Mouse (Mus musculus) cerebellum, postnatal 14 days (tissue): ENCODE data around the gene Ociad2.
A peak's percentile ranks its signal among the peaks of the same experiment; 100 is the strongest.

Experiments used
- DNase-seq, 2 experiments: peaks; one replicate each; pipeline ENCODE4 v3.0.0; 2021; ENCODE audit warnings: mixed read lengths in 2 of 2

The Ociad2 gene

DNA sequence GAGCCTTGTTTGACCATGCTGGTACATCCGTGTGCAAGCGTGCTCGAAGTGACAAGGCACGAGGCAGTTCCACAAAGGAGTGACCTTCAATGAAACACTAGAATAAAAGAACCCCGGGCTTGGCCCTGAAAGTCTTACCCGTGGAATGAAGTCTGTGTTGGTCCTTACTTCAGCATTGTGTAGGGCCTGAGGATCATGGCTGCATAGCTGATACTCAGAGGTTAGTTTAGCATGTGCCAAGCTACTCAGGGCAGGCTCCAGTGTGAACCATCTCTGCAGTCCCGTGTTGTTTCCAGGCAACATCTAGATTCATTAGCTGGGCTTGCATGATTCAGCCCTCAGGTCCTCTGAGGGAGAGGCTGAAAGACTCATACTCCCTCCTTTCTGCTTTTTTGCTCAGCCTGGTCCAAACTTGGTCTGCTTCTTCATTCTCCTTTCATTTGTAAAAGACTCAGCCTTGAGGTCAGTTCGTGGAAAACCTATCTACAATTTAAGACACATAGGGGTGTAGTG, at the start of gene Ociad2:
TSS of gene Ociad2 (minus strand) at position 306 of the 513 bp plus-strand sequence.
- no peak for DNase-seq

DNA sequence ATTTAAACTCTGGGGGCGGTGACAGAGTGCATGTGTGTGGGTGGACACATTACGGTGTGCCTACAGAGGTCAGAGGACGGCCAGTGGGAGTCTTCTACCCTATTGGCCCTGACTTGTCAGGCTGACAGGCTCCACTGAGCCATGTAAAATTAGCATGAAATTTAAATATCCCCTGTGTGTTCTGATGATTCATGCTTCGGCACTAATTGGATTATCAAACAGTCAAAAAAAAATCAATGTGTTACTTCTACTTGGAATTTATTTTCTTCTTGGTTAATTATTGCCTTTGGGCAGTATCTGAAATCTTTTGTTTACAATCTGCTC, 42.8 kb upstream of the Ociad2 start:
- peak in 1 of 2 experiments; percentile 14 for DNase-seq

DNA sequence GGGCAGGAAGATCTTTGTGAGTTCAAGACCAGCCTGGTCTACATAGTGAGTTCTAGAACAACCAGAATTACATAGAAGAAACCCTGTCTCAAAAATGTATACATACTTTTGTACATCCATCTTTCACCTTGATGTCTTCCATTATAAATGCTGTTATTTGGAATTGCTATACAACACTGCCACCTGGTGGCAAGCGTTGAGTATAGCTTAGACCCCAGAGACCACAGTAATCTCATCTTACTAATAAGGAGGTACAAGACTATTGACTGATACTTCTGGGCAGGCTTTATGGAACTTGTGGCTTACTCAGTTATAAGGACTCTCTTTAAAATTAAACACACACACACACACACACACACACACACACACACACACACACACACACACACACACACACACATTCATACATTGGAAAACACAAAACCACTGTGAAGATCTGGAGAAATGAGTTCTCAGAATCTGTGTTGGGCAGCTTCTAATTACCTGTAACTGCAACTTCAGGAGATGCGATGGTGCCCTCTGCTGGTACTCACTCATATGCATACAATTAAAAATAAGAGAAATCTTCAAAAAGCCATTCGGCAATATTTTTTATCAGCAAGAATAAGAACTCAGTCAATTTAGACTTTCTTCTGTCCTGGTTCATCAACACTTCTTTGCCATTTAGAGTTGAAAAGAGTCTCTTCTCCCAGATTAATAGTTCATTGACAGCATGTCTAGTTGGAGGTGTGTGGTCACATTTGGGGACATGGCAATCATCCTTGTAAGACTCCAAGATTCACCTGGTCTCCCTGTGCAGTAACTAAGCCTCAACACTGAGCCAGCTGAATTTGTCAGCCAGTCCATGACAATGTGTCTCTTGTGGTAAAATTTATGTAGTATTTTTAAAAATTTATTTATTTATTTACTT, 42.2 kb upstream of the Ociad2 start:
- DNase-seq, result peak; percentile 82 to 84

DNA sequence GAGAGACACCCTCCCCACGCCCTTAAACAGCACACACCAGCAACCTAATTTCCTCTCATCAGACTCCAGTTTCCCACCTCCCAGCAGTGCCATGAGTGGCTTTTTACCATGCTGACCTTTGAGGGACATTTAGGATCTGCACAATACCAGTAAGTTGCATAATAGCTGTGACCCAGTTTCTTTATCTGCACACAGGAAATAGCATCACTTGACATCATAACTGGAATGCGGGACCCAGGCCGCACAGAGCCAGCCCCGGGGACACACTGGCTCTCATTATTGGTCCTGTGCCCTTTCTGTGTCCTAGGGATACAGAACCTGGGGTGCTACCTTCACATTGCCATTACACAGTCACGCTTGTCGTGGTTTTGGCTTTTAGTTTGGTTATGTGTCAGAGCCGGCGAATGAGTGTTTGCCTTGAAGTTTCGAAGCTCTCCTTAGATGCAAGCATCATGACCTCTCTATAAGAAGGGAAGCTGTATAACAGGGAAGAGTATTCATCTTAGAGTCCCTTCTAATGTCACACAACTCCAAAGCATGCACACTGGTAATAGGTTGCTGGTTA, 41.2 kb upstream of the Ociad2 start:
- DNase-seq, result no peak

DNA sequence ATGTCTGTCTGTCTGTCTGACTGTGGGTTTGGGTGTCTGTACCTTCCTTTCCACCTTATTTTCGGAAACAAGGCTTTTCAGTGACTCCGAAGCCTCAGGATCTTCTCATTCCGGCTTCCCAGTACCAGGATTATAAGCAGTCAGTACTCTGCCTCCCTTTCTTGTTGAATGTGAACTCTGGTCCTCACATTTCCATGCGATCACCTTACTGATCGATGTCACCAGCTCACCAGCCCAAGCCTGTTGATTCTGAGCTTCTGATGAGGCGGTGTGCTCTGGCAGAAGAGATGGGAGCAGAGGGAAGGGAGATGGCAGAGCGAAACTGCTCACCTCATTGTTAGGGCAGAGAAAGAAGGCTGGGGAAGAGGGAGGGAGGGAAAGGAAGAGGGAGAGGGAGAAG, 40.7 kb upstream of the Ociad2 start:
- no peak for DNase-seq

DNA sequence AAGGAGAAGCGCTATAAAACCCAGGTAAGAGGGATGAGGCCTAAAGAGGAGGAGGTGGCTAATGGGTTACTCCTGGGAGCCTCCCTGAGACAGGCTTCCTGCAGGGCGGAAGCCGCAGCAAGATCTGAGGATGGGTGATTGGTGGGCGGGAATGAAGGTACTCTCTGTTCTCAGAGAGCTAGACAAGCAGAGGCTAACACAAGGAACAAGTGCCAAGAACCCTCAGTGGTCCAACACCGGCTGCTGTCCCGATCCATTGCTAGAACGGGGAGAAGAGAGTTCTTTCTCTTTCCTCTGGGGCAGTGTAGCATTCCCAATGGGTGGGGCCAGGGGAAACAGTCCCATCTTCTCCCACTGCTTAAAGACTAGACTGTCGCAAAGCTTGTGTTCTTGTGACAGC, 40.0 kb upstream of the Ociad2 start:
- peak in 1 of 2 experiments; percentile 10 for DNase-seq

DNA sequence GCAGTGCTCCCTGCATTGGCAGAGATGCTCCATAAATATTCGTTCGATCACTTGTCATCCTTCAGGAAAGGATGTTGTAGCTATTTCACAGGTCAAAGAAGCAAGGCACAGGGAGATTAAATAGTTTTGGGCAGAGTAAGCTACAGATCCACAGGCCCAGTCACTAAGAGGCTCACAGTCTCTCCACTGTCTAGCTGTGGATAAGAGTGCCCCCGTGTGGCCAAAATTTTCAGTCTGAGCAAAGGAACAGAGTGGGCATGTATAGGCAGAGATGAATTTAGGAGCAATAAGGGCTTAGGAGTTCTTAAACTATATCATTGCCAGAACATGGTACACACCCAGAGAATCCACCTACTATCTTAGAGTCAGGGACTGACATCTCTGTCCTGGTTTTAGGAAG, 39.1 kb upstream of the Ociad2 start:
- DNase-seq, result peak; percentile 90 to 95

DNA sequence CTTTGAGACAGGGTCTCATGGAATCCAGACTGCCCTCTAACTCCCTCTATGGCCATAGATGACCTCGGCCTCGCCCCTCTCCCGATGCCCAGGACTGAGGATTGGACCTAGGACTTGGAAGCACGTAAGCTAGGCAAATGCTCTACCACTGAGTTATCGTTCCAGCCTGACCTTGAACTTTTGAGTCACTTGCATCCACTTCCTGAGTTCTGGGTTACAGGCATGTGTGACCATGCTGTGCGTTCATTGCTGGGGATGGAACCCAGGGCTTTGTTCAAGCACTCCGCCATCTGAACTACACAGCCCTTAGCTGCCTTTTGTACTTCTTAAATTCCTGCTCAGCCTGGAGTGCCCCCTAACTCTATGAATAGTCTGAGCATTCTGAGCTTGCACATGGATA, 35.7 kb upstream of the Ociad2 start:
- no peak for DNase-seq

DNA sequence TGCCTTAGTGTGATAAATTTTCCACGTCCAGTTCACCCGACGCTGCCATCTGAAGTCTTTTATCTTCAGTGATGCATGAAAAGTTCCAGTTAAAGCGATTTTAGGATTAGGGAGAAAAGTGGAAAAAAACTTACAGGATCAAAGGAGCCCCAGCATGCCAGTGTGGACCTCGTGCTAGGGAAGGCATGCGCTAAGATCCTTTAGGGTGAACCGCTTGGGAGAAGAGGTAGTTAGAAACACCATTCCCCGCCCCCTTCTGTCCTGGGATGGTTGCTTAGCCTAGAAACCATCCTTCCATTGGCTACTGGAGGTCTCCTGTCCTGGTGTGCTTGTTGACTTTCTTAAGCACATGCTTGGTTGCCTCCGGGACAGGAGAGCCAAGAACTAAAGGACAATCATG, 35.2 kb upstream of the Ociad2 start:
- DNase-seq, result no peak

DNA sequence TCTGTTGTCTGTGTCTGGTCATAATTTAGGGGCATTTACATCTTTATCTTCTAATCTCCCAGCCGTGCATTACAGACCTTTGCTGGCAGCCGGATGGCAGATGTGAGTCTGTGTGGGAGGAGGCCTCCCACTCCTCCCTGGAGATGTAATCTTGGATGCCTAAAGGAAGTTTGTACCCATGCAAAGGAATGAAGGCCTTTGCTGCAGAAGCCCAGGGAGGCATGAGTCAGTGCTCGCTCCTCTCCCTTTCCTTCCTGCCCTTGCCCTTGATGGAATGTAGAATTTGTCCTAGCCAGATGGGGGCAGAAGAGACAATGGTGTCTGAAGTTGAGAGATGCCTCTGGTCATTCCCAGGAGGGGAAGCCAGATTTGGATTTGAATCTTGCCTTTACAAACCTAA, 32.4 kb upstream of the Ociad2 start:
- no peak for DNase-seq

DNA sequence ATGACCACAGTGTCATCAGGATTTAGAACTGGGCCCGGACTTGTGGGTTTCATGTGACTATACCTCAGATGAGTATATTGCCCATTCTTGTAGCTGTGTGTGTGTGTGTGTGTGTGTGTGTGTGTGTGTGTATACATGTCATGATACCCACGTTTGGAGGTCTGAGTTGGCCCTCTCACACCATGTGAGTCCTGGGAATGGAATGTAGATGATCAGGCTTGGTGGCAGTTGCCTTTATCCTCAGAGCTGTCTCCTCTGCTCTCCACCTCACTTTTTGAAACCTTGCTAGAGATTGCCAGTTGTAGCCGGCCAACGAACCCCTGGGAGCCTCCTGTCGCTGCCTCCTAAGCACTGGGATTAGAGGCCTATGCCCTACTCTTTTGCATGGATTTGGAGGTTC, 31.8 kb upstream of the Ociad2 start:
- no peak for DNase-seq

DNA sequence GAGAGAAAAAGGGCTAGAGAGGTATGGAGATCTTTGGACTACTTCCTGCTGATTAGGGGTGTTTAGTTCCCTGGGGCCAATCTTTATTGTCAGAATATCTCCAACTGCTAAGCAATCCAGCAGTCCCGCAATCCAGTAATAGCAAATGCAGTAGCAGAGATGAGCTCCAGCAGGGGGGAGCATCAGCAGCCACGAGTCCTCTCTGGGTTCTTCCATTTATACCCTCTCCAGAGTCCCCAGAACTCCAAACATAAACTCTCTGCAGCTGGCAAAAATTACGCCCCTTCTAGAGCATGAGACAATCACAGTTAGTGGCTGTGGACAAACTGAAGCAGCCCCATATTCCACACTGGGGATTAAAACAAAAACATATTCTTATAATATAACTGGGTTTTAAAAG, 28.9 kb upstream of the Ociad2 start:
- DNase-seq, result no peak

DNA sequence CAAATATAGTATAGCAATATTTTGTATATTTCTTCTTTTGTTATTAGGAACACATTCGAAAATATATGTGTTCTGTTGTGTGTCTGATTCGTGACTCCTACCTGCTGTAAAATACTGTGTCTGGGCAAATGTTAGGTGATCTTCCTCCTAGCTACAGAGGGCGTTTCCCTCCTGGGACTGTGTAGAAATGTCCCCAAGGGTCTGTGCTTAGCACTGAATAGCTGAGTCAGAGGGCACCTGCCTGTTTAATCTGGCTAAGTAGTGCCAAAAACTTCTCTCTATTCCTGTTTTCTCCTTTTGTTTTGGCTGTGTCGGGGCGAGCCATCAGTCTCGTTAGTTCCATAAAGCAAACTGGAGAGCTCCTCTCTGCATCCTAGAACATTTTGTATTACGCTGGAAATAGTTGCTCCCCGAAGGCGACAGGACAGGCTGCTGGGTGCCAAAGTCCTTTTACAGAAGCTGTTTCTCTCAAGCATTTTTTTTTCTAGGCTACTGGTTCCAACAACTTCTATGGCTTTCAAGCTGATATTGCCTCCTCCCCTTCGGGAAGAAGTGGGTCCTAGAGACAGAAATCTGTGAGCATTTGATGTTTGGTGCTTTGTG, 28.1 kb upstream of the Ociad2 start:
- no peak for DNase-seq

DNA sequence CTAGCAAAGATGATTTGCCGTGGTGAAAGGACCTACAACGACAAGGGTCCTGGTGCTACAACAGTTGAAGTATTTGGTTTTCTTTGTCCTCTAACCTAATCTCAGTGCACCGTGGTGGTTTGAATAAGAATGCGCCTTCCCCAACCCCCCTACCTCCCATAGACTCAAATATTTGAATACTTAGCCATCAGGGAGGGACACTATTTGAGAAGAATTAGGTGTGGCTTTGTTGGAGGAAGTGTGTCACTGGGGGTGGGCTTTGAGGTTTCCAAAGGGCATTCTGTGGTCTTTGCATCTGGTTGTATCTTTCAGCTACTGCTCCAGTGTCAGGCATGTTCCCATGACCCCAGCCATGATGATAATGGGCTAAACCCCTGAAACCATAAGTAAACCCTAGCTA, 27.1 kb upstream of the Ociad2 start:
- DNase-seq, result no peak

DNA sequence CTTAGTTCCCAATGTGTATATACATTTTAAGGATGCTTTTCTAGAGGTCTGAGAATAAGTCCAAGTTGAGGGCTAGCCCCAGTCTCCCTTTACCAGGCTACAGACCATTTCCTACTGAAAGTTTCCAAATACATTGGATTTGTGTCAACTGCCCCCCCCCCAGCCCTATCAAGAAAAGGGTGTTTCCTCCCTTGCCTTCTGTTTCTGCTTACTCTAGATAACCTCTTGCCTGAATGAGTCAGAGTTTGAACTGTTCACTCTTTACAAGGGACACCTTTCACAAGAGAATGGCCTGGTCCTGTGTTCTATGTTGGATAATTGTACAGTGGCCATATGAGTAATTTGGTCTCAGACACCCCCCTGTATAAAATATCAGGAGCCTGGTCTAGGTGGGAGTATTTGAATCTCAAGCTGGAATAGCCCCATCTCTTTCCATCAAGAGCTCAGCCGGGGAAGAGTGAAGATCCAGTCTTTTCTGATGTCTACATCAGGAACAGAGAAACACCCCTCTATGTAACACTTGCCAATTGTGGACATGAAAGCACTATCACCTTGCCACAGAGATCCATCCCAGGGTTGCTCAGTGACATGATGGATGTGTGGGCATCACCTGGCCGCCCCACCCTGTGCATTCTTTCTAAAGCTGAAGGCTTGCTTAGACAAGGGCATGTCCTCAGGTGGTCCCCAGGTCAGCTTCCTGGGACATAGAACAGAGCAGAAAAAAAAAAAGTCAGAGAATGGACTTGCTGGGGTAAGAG, 23.5 kb upstream of the Ociad2 start:
- DNase-seq, result no peak

DNA sequence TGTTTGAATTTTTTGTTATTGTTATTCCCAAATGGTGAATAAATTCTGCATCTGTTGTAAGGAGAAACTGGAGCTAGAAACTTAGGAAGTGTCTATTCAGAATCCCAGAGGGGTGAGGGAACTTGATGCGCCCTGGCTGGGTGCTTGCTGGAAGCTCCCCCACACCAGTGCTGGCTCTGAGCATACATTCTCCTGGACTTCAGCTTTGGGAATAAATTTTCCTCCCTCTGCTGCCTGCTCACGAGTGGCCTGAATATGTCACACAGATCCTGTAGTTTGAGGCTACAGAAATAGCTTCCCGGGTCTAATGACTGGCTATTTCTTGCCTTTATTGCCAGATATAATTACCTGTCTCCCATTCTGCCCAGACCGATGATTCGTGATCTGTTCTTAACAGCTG, 22.0 kb upstream of the Ociad2 start:
- no peak for DNase-seq

DNA sequence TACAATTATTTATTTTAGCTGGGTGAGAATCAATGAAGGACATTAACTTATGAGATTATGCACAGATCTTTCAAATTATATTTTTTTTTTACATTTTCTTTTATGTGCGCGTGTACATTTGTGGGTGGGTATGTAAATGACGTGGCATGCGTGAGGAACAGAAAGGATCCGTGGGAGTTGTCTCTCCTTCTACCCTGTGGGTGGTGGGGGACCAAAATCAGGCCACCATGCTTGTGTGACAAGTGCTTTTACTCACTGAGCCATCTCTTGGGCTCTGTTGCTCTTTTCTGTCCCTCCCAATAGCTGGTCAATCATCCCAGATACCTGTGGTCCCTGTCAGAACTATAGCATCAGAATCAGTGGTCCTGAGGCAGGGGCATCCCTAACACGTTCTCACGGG, 21.5 kb upstream of the Ociad2 start:
- no peak for DNase-seq

DNA sequence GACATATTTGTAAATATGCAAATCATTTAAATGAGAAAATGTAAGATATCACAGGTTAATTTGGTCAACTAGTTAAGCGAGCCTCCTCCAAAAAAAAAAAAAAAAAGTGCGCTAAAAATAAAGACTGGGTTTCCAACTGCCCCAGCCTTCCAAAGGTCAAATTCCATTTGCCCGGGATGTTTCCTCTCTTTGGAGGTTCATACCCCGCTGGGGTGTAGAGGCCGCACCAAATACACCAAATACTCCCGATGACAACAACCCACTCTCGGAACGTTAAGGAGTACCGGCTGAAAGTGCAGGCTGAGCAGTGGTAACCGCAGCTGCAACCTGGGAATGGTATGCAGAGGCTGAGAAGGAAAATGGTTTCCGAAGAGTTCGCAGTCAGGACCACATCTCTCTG, 19.4 kb upstream of the Ociad2 start:
- DNase-seq, result no peak

DNA sequence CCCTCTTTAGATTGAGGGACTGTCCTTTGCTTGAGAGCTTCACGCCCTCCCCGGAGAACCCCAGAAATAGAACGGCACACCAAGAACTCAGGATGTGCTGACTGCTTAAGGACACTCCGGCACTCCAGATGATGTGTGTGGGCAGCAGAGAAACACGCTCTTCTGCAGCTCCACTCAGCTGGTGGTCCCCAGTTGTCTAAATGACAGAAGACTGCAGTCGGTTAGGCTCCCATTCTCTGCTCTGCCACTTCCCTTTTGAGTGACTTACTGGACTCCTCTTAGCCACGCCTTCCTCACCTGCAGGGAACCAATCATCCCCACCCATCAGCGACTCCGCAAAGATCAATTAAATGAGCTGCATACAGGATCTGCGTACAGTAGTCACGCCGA, 18.9 kb upstream of the Ociad2 start:
- DNase-seq, result no peak

DNA sequence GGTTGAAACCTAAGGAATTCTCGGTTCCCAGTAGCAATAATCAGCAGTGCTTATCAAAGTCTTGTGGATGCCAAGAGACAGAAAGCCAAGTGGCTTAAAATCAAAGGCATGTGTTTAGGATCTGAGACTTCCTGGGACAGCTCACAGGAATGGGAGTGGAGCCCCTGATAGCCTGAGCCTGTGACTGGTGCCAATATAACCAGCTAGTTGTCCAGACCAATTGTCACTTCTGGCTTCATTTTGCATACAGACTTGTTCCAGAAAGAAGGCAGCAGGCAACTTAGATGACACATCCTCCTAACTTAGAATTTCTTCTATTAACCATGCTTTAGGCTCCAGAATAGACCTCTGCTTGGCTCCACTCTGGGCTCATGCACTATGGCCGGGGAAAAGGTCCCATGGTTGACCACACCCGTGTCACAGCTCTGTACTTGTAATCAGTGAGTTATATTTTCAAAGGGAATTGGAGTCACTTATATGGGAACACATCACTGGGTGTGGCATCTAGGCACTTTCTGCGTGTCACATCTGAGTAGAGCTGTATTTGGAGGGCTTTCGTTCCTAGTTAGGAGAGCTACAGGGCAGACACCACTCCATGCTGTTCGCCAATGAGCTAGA, 18.4 kb upstream of the Ociad2 start:
- DNase-seq, result no peak

DNA sequence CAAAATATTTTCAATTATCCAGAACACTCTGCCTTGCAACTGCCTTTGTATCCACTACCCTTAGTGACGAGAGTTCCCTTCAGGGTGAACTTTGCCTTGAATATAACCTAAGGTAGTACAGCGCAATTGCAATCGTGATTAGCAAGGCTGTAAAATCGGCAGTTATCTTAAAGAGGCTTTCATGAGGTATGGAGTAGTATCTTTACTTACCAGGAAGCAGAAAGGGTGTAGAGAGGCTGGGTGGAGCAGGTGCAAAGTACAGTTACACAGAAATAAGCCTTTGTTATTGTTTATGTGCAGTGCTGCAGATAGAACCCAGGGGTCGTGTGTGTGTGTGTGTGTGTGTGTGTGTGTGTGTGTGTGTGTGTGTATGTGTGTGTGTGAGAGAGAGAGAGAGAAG, 14.6 kb upstream of the Ociad2 start:
- DNase-seq, result no peak

DNA sequence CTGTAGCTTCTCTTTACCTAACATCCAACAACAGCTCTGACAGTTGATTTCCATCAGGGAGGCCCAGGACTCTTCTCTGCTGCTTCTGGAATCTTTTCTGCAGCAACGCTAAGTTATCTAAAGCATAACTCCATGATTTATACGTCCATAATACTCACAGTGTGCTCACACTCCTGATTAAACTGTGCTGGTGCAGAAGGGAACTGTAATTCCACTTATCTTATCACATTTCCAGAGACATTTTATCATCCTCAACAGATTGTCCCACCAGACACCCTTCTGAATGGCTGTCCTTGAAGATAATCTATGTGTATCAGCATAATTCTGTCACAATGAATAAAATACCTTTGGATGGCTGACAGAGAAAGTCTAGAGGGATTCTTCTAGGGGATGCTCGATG, 13.2 kb upstream of the Ociad2 start:
- DNase-seq, result no peak

DNA sequence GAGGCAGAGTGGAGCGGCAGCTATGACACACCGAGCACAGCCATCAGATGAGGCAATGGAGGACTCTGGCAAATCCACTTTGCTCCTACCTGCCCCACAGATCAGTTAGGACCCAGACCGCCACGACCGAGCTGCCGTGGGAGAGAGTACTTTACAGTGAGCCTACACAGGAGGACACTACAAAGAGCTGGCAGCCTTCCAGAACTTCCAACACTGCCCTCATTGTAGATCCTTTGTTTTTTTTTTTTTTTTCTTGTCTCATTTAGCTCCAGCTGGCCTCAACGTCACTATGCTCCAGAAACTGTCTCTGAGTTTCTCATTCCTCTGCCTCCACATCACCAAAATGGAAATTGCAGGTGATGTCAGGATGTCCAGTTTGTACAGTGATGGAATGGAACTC, 12.7 kb upstream of the Ociad2 start:
- peak in 1 of 2 experiments; percentile 32 for DNase-seq
